Mouse (Mus musculus): ENCODE results near the gene Slc44a4. TPM values are rescaled to one million over a fixed set of nuclear protein-coding genes. Genes with fewer than 3 reads are reported as not detected.
"Not testable (repeated sequence)": the region's sequence is repeated elsewhere in the genome, so short reads cannot be mapped to it uniquely, and the experiment has no call there.

The Slc44a4 gene
- polyA plus RNA-seq, 1 experiment from 2014 or later, result not detected

- Histone ChIP-seq H3K27me3 (peaks cover 38% of the 10 kb centered on the region), H3K4me2 (peak overlapping the region; percentile 73), H3K4me3 (peak overlapping the region; percentile 43), H3K4me1 (peaks cover 12% of the 10 kb centered on the region)
- not testable (repeated sequence) for H3K27ac ChIP-seq; H3K9me3 ChIP-seq (replicated peaks); H3K9ac ChIP-seq; H3K36me3 ChIP-seq (ENCODE audit: poor library complexity, severe bottlenecking)
- peak; percentile 37 for ATAC-seq
- 2% methylated on average over 35 of the region's 47 CpGs for WGBS
Observed at GRCm38 (mm10) chr17:34958734-34959129, 44.5 kb downstream of the Slc44a4 start.

DNA sequence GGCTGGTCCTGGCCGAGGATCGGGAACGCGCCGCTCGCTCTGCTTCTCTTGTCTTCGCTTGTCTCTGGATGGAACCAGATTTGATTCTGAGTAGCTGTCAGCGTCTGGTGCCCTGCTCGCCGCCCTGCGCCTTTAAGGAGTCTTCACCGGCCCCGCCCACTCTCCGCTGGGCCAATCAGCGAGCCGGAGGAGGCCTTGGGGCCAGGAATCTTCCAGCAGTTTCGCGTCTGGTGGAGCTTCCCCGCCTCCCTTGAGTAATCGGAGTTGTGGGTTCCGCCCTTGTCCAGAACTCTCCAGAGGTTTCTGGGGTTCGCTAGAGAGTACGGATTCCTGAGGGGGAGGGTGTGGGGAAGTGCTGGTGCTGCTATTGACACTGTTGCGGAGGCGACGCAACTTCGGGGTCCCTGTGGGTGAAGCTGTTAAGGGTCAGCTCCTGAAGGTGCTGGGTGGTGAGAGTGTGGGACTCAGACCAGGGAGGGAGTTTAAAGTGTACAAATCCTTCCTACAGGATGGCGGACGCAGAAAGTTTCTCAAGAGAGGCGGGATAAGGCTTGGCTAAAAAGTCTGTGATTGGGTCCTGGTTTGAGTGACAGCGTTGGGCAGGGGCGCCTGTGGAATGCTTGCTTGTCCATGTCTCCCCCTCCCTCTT, 45.0 kb downstream of the Slc44a4 start, which contains the start of gene Hspa1b:
Gene Hspa1b, minus strand, starts transcription at position 109 of the 649 bp plus-strand sequence.
- WGBS, result under 1% methylated on average over 31 of the region's 32 CpGs
- Histone ChIP-seq H3K4me2 (peak within 1 kb of the TSS; percentile 73), H3K27me3 (peaks cover 40% of the 10 kb centered on the region), H3K4me3 (peak within 1 kb of the TSS; percentile 43), H3K9ac (peak within 1 kb of the TSS; percentile 44), H3K4me1 (peaks cover 12% of the 10 kb centered on the region), H3K27ac (peak within 1 kb of the TSS; percentile 52; the same call in 1 of the 2 replicates)
- H3K36me3 ChIP-seq (ENCODE audit: poor library complexity, severe bottlenecking); H3K9me3 ChIP-seq (replicated peaks): not testable (repeated sequence)
- peak; percentile 96 for ATAC-seq

GRCm38 (mm10) chr17:34959881-34960515, 45.7 kb downstream of the Slc44a4 start:
- H3K27ac ChIP-seq, result no peak overlapping the region; the same call in 1 of the 2 replicates
- H3K9me3 ChIP-seq (replicated peaks), result no peaks in the 10 kb centered on the region
- H3K4me1 ChIP-seq, result peaks cover 12% of the 10 kb centered on the region
- H3K4me3 ChIP-seq, result peak overlapping the region; percentile 43
- peaks cover 36% of the 10 kb centered on the region for H3K27me3 ChIP-seq
- H3K9ac ChIP-seq, result peak overlapping the region; percentile 44; the same call in 1 of the 2 replicates
- H3K4me2 ChIP-seq, result peak overlapping the region; percentile 73
- WGBS, result 10% methylated on average over 12 of the region's 12 CpGs
- no peaks in the 10 kb centered on the region for H3K36me3 ChIP-seq (ENCODE audit: poor library complexity, severe bottlenecking)
- ATAC-seq, result no peak

- no peak for ATAC-seq
Observed at GRCm38 (mm10) chr17:34960702-34961493, 46.6 kb downstream of the Slc44a4 start.

GRCm38 (mm10) chr17:34962125-34962524, 47.9 kb downstream of the Slc44a4 start:
- Histone ChIP-seq H3K9me3 (replicated peaks) (no peaks in the 10 kb centered on the region), H3K27ac (no peak overlapping the region), H3K9ac (no peak overlapping the region), H3K36me3 (ENCODE audit: poor library complexity, severe bottlenecking) (no peaks in the 10 kb centered on the region), H3K4me2 (no peak overlapping the region), H3K4me1 (peaks cover 12% of the 10 kb centered on the region), H3K4me3 (no peak overlapping the region), H3K27me3 (peaks cover 22% of the 10 kb centered on the region)
- 41% methylated on average over 3 of the region's 3 CpGs for WGBS
- ATAC-seq, result no peak

More at GRCm38 (mm10) chr17:34960702-34961493, 46.6 kb downstream of the Slc44a4 start:
- Histone ChIP-seq H3K4me2 (no peak overlapping the region), H3K9me3 (replicated peaks) (no peaks in the 10 kb centered on the region), H3K4me3 (no peak overlapping the region), H3K27ac (no peak overlapping the region), H3K36me3 (ENCODE audit: poor library complexity, severe bottlenecking) (no peaks in the 10 kb centered on the region), H3K9ac (no peak overlapping the region), H3K27me3 (peaks cover 29% of the 10 kb centered on the region), H3K4me1 (peaks cover 12% of the 10 kb centered on the region)

GRCm38 (mm10) chr17:34962841-34963240, 48.6 kb downstream of the Slc44a4 start:
- ATAC-seq, result no peak
- no peak overlapping the region for H3K27ac ChIP-seq
- no peaks in the 10 kb centered on the region for H3K9me3 ChIP-seq (replicated peaks)
- WGBS, result 57% methylated on average over 1 of the region's 1 CpGs
- peaks cover 12% of the 10 kb centered on the region for H3K4me1 ChIP-seq
- H3K4me3 ChIP-seq, result no peak overlapping the region
- no peak overlapping the region for H3K4me2 ChIP-seq
- H3K9ac ChIP-seq, result no peak overlapping the region
- H3K27me3 ChIP-seq, result peaks cover 29% of the 10 kb centered on the region
- no peaks in the 10 kb centered on the region for H3K36me3 ChIP-seq (ENCODE audit: poor library complexity, severe bottlenecking)

- Histone ChIP-seq H3K9me3 (replicated peaks) (no peaks in the 10 kb centered on the region), H3K4me1 (peaks cover 8% of the 10 kb centered on the region), H3K4me2 (no peak overlapping the region), H3K9ac (peak overlapping the region; percentile 18; the same call in 1 of the 2 replicates), H3K4me3 (no peak overlapping the region), H3K27ac (no peak overlapping the region), H3K36me3 (ENCODE audit: poor library complexity, severe bottlenecking) (no peaks in the 10 kb centered on the region), H3K27me3 (peaks cover 47% of the 10 kb centered on the region)
- no peak for ATAC-seq
- 5% methylated on average over 1 of the region's 1 CpGs for WGBS
Observed at GRCm38 (mm10) chr17:34964640-34965049, 50.4 kb downstream of the Slc44a4 start.

DNA sequence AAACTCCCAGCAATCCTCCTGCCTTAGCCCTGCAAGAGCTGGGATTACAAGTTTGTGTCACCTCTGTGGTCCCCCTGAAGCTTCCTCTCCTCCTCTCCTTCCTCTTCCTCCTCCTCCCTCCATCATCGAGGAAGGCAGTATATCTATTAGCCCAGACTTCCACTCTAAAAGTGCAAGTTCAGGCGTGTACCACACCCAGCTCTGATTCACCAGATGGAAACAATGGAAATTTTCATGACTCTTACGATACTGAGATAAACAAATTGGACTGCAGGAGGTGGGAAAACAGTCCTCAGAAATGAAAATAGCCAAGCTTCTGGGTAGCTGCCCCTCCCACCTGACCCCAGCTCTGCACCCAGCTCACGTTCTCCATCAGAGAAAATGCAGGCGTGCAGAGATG, 51.4 kb downstream of the Slc44a4 start:
- peaks cover 48% of the 10 kb centered on the region for H3K27me3 ChIP-seq
- H3K9me3 ChIP-seq (replicated peaks), result no peaks in the 10 kb centered on the region
- no peak overlapping the region for H3K27ac ChIP-seq
- no peak overlapping the region for H3K4me3 ChIP-seq
- WGBS, result 83% methylated on average over 5 of the region's 5 CpGs
- no peaks in the 10 kb centered on the region for H3K4me1 ChIP-seq
- no peaks in the 10 kb centered on the region for H3K36me3 ChIP-seq (ENCODE audit: poor library complexity, severe bottlenecking)
- no peak overlapping the region for H3K9ac ChIP-seq
- H3K4me2 ChIP-seq, result no peak overlapping the region
- no peak for ATAC-seq

DNA sequence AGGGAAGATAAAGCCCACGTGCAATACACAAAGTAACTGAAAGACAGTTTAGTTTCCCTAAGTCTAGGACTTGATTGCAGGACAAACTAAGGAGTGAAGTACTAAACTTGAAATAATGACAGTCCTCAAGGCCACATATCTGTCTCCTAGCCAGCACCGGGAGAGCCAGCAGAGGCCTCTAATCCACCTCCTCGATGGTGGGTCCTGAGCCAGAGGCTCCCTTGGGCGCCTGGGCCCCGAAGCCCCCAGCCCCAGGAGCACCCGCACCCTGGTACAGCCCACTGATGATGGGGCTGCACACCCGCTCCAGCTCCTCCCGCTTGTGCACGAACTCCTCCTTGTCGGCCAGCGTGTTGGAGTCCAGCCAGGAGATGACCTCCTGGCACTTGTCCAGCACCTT, 55.6 kb downstream of the Slc44a4 start, which contains the start of gene Gm20481:
Gene Gm20481, plus strand, starts transcription at position 91 of the 400 bp plus-strand sequence.
- not testable (repeated sequence) for H3K4me2 ChIP-seq; H3K4me1 ChIP-seq; H3K9me3 ChIP-seq (replicated peaks); ATAC-seq; H3K36me3 ChIP-seq (ENCODE audit: poor library complexity, severe bottlenecking); H3K9ac ChIP-seq; H3K4me3 ChIP-seq; H3K27ac ChIP-seq
- 62% methylated on average over 8 of the region's 11 CpGs for WGBS
- H3K27me3 ChIP-seq, result peaks cover 42% of the 10 kb centered on the region

GRCm38 (mm10) chr17:34970850-34971249, 56.6 kb downstream of the Slc44a4 start:
- H3K4me3 ChIP-seq; H3K4me1 ChIP-seq; H3K4me2 ChIP-seq; H3K9ac ChIP-seq; ATAC-seq; H3K36me3 ChIP-seq (ENCODE audit: poor library complexity, severe bottlenecking); H3K9me3 ChIP-seq (replicated peaks); H3K27ac ChIP-seq: not testable (repeated sequence)
- peaks cover 41% of the 10 kb centered on the region for H3K27me3 ChIP-seq
- 51% methylated on average over 24 of the region's 37 CpGs for WGBS

DNA sequence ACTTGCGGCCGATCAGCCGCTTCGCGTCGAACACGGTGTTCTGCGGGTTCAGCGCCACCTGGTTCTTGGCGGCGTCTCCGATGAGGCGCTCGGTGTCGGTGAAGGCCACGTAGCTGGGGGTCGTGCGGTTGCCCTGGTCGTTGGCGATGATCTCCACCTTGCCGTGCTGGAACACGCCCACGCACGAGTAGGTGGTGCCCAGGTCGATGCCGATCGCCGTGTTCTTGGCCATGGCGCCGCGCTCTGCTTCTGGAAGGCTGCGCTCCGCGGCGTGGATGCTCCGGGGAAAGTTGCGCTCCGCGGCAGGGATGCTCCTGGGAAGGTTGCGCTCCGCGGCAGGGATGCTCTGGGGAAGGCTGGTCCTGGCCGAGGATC, 57.4 kb downstream of the Slc44a4 start:
- WGBS, result 0% methylated on average over 14 of the region's 43 CpGs

More for the DNA sequence above, 57.4 kb downstream of the Slc44a4 start:
- Histone ChIP-seq H3K9ac (0 out of 2 replicates have a peak overlapping the region, but pooled peaks have one; percentile 48), H3K27me3 (peaks cover 39% of the 10 kb centered on the region), H3K4me2 (peak overlapping the region; percentile 79), H3K4me3 (peak overlapping the region; percentile 40)
- H3K9me3 ChIP-seq (replicated peaks); H3K27ac ChIP-seq; ATAC-seq; H3K4me1 ChIP-seq; H3K36me3 ChIP-seq (ENCODE audit: poor library complexity, severe bottlenecking): not testable (repeated sequence)
